Mouse (Mus musculus): ENCODE results near the gene Isoc2b.
A peak's percentile ranks its signal among the peaks of the same experiment; 100 is the strongest.
"Not testable (repeated sequence)": the region's sequence is repeated elsewhere in the genome, so short reads cannot be mapped to it uniquely, and the experiment has no call there.

The Isoc2b gene

DNA sequence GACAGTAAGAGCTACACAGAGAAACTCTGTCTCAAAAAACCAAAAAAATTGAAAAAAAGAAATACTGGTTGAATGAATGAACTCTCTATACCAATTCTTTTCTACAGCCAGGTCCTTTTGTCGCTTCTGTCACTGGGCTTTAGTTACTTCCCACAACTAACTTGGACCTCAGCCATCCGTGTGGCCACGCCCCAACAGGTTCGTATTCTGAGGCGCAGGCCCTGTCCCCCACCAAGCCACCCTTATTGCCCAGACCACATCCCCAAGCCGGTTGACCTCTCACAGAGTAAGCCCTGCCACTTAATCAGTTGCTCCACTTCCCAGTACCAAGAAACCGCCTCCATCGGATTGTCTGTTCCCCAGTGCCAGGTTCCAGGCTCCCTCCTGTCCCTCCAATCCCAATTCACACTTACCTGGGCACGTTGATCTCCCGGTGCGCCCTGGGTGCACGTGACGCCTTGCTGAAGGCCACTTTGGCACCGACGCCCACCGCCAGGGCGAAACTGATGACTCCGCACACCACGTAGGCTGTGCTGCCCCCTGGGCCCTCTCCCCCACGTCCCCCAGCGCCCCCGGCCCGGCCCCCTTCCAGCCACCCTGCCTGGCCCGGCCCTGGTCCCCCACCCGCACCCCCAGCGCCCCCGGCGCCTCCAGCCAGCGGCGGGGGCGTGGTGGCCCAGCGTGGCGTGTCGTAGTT lies 34.3 kb downstream of the Isoc2b start:
- DNase-seq (ENCODE audit: low read depth), result no peak

GRCm38 (mm10) chr7:4830476-4830875 lies 39.6 kb downstream of the Isoc2b start:
- no peak for DNase-seq (ENCODE audit: low read depth)

DNA sequence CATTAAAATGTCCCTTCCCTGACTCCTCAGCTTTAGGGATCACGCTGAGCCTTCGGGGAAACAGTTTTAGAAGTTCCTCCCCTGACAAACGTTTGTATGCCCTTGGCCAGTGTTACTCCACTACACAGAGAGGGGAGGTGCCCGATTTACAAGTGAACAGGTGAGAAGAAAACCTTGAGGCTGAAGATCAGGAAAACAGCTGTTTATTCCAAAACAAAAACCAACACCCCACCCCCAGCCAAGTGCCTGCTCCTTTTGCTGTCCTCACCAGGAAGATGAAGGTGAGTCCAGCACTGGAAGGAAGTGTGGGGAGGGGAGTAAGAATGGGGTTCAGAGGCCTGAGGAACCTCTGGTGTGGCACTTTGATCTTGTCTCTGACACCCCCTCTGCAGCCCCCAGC lies 44.7 kb downstream of the Isoc2b start:
- no peak for DNase-seq (ENCODE audit: low read depth)

- no peak for DNase-seq (ENCODE audit: low read depth)
Observed at GRCm38 (mm10) chr7:4822162-4822907, 47.7 kb downstream of the Isoc2b start.

DNA sequence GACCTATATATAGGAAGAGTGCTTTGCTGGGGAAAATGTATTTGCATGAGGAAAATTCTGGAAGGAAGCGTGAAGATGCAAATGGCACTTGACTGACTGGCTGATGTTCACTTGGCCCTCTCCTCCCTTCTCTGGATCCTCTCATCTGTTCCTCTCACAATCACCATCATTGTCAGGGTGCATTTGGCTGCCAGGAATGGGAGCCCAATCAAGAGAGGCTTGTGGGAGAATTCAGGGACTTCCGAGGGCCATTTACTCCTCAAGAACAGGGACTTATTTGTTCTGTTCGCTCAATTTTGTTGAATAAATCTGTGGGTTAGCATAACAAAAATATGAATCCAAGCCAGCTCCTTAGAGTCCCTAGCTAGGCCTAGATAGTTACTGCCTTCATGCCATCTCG lies 48.4 kb downstream of the Isoc2b start:
- DNase-seq (ENCODE audit: low read depth), result no peak

DNA sequence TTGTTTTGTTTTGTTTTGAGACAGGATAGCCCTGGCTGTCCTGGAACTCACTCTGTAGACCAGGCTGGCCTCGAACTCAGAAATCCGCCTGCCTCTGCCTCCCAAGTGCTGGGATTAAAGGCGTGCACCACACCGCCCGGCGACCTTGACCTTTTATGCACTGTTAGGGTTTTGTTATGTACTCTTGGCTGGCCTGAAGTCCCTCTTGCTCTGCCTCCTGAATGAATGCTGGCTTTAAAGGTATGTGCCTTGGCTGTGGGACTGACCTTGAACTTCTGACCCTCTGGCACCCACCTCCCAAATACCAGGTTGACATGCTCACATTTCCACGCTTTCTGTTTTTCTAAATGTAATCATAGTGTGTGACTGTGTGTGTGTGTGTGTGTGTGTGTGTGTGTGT lies 49.1 kb downstream of the Isoc2b start:
- DNase-seq (ENCODE audit: low read depth), result not testable (repeated sequence)

DNA sequence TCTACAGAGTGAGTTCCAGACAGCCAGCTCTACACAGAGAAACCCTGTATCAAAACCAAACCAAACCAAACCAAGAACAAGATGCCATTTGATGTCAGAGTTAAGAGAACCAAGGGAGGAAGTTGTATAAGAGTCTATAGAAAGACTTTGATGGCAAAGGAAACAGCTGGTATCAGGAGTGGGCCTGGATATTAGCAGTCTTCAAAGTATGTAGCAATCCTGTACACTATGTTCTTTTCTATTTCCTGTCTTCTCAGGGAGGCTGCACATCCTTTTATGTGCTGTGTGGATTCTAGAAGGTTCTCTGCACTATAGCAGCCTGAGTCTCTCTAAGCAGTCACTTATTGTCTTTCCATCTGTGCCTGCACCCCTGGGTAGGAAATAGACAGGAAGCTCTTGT lies 53.5 kb downstream of the Isoc2b start:
- DNase-seq (ENCODE audit: low read depth), result no peak

DNA sequence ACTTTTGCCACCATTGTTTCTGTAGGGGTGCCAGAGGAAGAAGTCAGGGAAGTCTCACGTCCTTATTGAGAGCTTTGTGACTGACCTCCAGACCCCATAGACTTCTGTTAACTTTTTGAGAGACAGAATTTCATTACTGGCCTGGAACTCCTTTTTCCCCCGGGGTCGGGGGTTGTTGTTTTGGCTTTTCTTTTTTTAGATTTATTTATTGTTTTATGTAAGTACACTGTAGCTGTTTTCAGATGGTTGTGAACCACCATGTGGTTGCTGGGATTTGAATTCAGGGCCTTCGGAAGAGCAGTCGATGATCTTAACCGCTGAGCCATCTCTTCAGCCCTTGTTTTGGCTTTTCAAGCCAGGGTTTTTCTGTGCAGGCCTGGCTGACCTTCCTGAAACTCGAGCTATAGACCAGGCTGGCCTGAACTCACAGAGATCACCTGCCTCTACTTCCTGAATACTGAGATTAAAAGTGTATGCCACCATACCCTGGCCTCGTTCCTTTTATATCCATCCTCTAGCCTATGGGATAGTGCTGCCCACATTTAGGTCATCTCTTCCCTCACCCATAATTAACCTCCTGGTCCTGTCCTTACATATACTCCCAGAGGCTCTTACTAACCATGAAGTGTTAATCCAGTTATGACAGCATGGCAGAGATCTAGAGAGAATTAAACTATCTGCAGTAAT lies 56.8 kb downstream of the Isoc2b start:
- no peak for DNase-seq (ENCODE audit: low read depth)

DNA sequence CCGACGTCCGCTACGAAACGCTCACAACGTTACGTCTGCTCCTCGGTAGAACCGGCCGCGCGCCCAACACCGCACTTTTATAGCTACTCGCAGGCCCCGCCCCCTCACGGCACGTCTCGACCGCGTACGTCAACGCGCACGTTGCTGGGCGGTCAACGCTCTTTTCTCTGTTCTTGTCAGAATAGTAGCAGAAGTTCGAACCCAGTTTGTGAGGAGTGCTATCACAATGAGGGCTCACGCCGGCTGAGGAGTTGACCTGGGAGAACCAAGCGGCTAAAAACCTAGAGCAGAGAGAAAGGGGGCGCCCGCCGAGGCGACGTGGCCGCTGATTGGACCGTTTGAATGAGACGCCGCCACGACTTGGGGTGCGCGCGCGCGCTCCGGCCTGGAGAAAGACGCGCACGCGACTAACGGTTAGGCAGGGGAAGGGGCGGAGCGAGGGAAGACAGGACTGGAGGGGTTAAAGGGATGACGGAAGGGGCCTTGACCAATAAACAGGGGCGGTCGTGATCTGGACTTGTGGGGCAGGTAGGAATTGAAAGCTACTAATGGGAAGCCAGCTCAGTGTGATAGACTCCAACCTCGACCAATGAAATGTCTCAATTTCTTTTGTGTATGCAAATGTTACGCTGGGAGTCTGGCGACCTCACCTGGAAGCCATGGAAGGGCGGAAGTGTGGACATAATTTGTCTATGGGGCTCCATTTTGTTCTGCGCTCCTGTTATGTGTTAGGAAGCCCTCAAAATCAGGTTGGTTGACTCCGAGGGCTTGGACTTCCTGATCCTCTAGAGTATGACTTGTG lies 57.6 kb downstream of the Isoc2b start, which contains the start of gene Ube2s:
TSS of gene Ube2s (minus strand) at position 288 of the 802 bp plus-strand sequence.
- peak; percentile 97 for DNase-seq (ENCODE audit: low read depth)

DNA sequence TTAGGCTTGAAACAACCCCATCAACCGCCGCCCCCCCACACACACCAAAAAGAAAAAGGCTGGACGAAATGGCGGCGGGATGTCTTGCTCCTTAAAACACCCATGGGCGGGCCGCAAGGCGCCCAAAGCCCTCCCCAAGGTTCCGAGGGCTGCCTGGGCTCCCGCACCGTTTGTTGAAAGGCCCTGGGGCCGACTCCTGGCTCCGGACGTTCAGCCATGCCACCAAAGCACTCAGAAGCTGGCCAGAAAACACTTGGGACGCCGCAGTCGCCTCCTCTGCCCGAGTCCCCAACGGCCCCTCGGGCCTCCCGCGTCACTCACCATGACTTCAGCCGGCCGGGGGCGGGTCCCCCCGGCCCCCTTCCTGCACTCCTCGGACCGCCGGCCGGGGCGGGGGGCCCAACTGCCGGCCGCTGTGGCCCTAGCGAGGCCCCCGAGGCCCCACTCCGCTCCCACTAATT lies 58.2 kb downstream of the Isoc2b start:
- no peak for DNase-seq (ENCODE audit: low read depth)

- not testable (repeated sequence) for DNase-seq (ENCODE audit: low read depth)
Observed at GRCm38 (mm10) chr7:4811131-4811530, 58.9 kb downstream of the Isoc2b start.

GRCm38 (mm10) chr7:4806716-4807115 lies 63.3 kb downstream of the Isoc2b start:
- no peak for DNase-seq (ENCODE audit: low read depth)

DNA sequence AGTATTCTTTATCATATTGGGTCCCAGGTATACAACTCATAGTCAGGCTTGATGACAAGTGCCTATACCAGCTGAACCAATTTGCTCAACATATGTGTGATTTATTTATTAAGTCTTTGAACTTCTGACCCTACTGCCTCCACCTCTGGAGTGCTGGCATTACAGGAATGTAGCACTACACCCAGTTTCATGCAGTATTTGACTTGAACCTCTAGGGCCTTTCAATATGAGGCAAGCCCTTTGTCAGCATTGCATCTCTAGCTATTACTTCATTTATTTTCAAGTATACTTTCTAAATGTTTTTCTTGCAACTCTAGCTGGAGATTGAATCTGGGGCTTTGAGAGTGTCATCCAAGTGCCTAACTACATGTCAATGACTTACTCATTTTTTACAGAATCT lies 67.8 kb downstream of the Isoc2b start:
- no peak for DNase-seq (ENCODE audit: low read depth)

DNA sequence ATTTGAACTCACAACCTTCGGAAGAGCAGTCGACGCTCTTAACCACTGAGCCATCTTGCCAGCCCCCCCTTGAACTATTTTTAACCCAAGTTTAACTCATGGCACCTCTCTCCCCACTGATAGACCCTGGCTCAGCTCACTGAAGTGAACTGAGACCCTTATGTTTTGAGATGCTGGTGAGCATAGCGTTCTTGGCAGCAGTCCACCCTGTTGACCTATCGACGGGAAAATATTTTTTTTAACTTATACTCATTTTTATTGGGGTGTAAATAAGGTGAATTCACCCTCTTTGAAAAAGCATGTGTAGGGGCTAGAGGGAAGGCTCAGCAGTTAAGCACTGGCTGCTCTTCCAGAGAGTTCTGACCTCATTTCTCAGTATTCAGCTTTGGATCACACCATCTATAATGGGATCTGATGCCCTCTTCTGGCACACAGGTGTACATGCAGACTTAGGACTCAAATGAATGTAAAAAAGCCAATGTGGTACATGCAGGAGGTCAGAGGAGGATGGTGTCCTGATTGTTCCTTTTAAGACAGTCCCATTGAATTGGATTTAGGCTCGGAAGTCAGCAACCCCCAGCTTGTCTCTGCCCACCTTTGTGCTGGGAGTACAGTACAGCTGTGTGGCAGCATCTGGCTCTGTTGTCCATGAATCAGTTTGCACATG lies 74.2 kb downstream of the Isoc2b start:
- DNase-seq (ENCODE audit: low read depth), result no peak
